Mouse (Mus musculus) midbrain, embryonic 12.5 days (tissue): ENCODE measurements around the gene Tcf19. TPM values are rescaled to one million over a fixed set of nuclear protein-coding genes. Genes with fewer than 3 reads are reported as not detected.

Experiments used
- ATAC-seq: fragments of 200-750 bp; cut with Nextera tagmentation; 2 replicates; pipeline ENCODE4 v1.8.0; 2017; ENCODE audit warnings: low read depth, moderate TSS enrichment, moderate library complexity; ENCODE audit not compliant: low FRiP score
- H3K27ac ChIP-seq: fragments of 300-500 bp; sonication (generic); replicated peaks from 2 replicates; pipeline ENCODE4 v1.5.1; 2016; ENCODE audit warnings: mild to moderate bottlenecking
- H3K27me3 ChIP-seq: fragments of 300-500 bp; sonication (generic); 2 replicates; pipeline ENCODE4 v1.6.1; 2016; ENCODE audit warnings: mild to moderate bottlenecking
- H3K36me3 ChIP-seq: fragments of 300-500 bp; sonication (generic); 2 replicates; pipeline ENCODE4 v1.6.1; 2016
- H3K4me1 ChIP-seq: fragments of 300-500 bp; sonication (generic); 2 replicates; pipeline ENCODE4 v1.6.1; 2016
- H3K4me2 ChIP-seq: fragments of 300-500 bp; sonication (generic); replicated peaks from 2 replicates; pipeline ENCODE4 v1.6.1; 2016; ENCODE audit warnings: mild to moderate bottlenecking, moderate library complexity
- H3K4me3 ChIP-seq: fragments of 300-500 bp; sonication (generic); 2 replicates; pipeline ENCODE4 v1.5.1; 2016; ENCODE audit warnings: mild to moderate bottlenecking
- H3K9ac ChIP-seq: fragments of 300-500 bp; sonication (generic); replicated peaks from 2 replicates; pipeline ENCODE4 v1.6.1; 2016; ENCODE audit warnings: mild to moderate bottlenecking, moderate library complexity
- H3K9me3 ChIP-seq: fragments of 300-500 bp; sonication (generic); 2 replicates; pipeline ENCODE4 v1.6.1; 2016; ENCODE audit warnings: mild to moderate bottlenecking
- WGBS: fragments of 180-500 bp; shearing (Covaris S2); methylation state at CpG from one replicate; pipeline ENCODE4 v1.1.7; 2016; 5-methylcytosine and 5-hydroxymethylcytosine counted together
- polyA plus RNA-seq: library from polyadenylated mRNA; unstranded; fragments of >200 nt; fragmentation: Nextera tagmentation; extraction: Ambion mirVana; gene quantifications from 2 replicates; pipeline ENCODE4 v1.2.1, GENCODE M21; 2016

Gene Tcf19
- polyA plus RNA-seq, 1 experiment from 2014 or later: 52.6 TPM

GRCm38 (mm10) chr17:35505776-35506175, 10.8 kb downstream of the Tcf19 start, which contains the start of gene Pou5f1:
Gene Pou5f1 (plus strand): TSS chr17:35506018.
- no peaks in the 10 kb centered on the region for H3K9me3 ChIP-seq
- no peak within 1 kb of the TSS for H3K9ac ChIP-seq
- peaks cover 11% of the 10 kb centered on the region; the same call in 1 of the 2 replicates for H3K4me1 ChIP-seq
- peaks cover 63% of the 10 kb centered on the region for H3K27me3 ChIP-seq
- H3K4me2 ChIP-seq: no peak within 1 kb of the TSS
- no peaks in the 10 kb centered on the region for H3K36me3 ChIP-seq
- ATAC-seq: no peak
- H3K27ac ChIP-seq: no peak within 1 kb of the TSS
- WGBS: 23% methylated on average over 13 of the region's 13 CpGs
- no peak within 1 kb of the TSS for H3K4me3 ChIP-seq

- Histone ChIP-seq H3K4me1 (peaks cover 11% of the 10 kb centered on the region; the same call in 1 of the 2 replicates), H3K9me3 (no peaks in the 10 kb centered on the region), H3K9ac (no peak overlapping the region), H3K27ac (no peak overlapping the region), H3K4me2 (no peak overlapping the region), H3K36me3 (no peaks in the 10 kb centered on the region), H3K27me3 (peaks cover 64% of the 10 kb centered on the region), H3K4me3 (no peak overlapping the region)
- ATAC-seq: no peak
- 8% methylated on average over 8 of the region's 8 CpGs for WGBS
Observed at GRCm38 (mm10) chr17:35504628-35505481, 11.8 kb downstream of the Tcf19 start.

- Histone ChIP-seq H3K4me2 (no peak overlapping the region), H3K27ac (no peak overlapping the region), H3K36me3 (no peaks in the 10 kb centered on the region), H3K9me3 (no peaks in the 10 kb centered on the region), H3K27me3 (peaks cover 54% of the 10 kb centered on the region), H3K9ac (no peak overlapping the region), H3K4me1 (peaks cover 7% of the 10 kb centered on the region; the same call in 1 of the 2 replicates), H3K4me3 (no peak overlapping the region)
- ATAC-seq: no peak
- WGBS: 20% methylated on average over 5 of the region's 5 CpGs
Observed at GRCm38 (mm10) chr17:35503849-35504248, 12.8 kb downstream of the Tcf19 start.

GRCm38 (mm10) chr17:35502762-35503161, 13.9 kb downstream of the Tcf19 start:
- peaks cover 47% of the 10 kb centered on the region for H3K27me3 ChIP-seq
- no peaks in the 10 kb centered on the region for H3K9me3 ChIP-seq
- H3K4me3 ChIP-seq: no peak overlapping the region
- no peak overlapping the region for H3K4me2 ChIP-seq
- H3K27ac ChIP-seq: no peak overlapping the region
- ATAC-seq: no peak
- no peaks in the 10 kb centered on the region for H3K36me3 ChIP-seq
- WGBS: 35% methylated on average over 5 of the region's 5 CpGs
- no peak overlapping the region for H3K9ac ChIP-seq
- peaks cover 7% of the 10 kb centered on the region; the same call in 1 of the 2 replicates for H3K4me1 ChIP-seq

- WGBS: 4% methylated on average over 6 of the region's 6 CpGs
- H3K27me3 ChIP-seq: peaks cover 41% of the 10 kb centered on the region
- no peak overlapping the region for H3K4me2 ChIP-seq
- H3K9ac ChIP-seq: no peak overlapping the region
- H3K9me3 ChIP-seq: no peaks in the 10 kb centered on the region
- peaks cover 5% of the 10 kb centered on the region; the same call in 1 of the 2 replicates for H3K4me1 ChIP-seq
- H3K36me3 ChIP-seq: no peaks in the 10 kb centered on the region
- no peak overlapping the region for H3K27ac ChIP-seq
- no peak overlapping the region for H3K4me3 ChIP-seq
- no peak for ATAC-seq
Observed at GRCm38 (mm10) chr17:35502226-35502625, 14.4 kb downstream of the Tcf19 start.

- WGBS: 95% methylated on average over 7 of the region's 7 CpGs
- H3K27ac ChIP-seq: no peak overlapping the region
- no peaks in the 10 kb centered on the region for H3K9me3 ChIP-seq
- H3K4me3 ChIP-seq: no peak overlapping the region
- H3K27me3 ChIP-seq: peaks cover 3% of the 10 kb centered on the region; the same call in 1 of the 2 replicates
- H3K9ac ChIP-seq: no peak overlapping the region
- no peaks in the 10 kb centered on the region for H3K4me1 ChIP-seq
- H3K4me2 ChIP-seq: no peak overlapping the region
- no peaks in the 10 kb centered on the region for H3K36me3 ChIP-seq
- ATAC-seq: no peak
Observed at GRCm38 (mm10) chr17:35497124-35497523, 19.5 kb downstream of the Tcf19 start.

GRCm38 (mm10) chr17:35490320-35490719, 26.3 kb downstream of the Tcf19 start:
- 47% methylated on average over 5 of the region's 5 CpGs for WGBS
- 0 out of 2 replicates have a peak, but pooled peaks cover 7% of the 10 kb centered on the region for H3K4me1 ChIP-seq
- no peak for ATAC-seq
- H3K9me3 ChIP-seq: no peaks in the 10 kb centered on the region
- H3K9ac ChIP-seq: no peak overlapping the region
- no peak overlapping the region for H3K4me2 ChIP-seq
- peaks cover 6% of the 10 kb centered on the region; the same call in 1 of the 2 replicates for H3K27me3 ChIP-seq
- no peaks in the 10 kb centered on the region for H3K36me3 ChIP-seq
- no peak overlapping the region for H3K4me3 ChIP-seq
- H3K27ac ChIP-seq: no peak overlapping the region

- H3K9me3 ChIP-seq: no peaks in the 10 kb centered on the region
- no peak overlapping the region for H3K27ac ChIP-seq
- ATAC-seq: no peak
- H3K27me3 ChIP-seq: peaks cover 6% of the 10 kb centered on the region; the same call in 1 of the 2 replicates
- no peak overlapping the region for H3K4me2 ChIP-seq
- H3K4me3 ChIP-seq: no peak overlapping the region
- H3K4me1 ChIP-seq: 0 out of 2 replicates have a peak, but pooled peaks cover 7% of the 10 kb centered on the region
- H3K36me3 ChIP-seq: no peaks in the 10 kb centered on the region
- H3K9ac ChIP-seq: no peak overlapping the region
- 93% methylated on average over 2 of the region's 2 CpGs for WGBS
Observed at GRCm38 (mm10) chr17:35488041-35488440, 28.6 kb downstream of the Tcf19 start.

- no peaks in the 10 kb centered on the region for H3K9me3 ChIP-seq
- H3K27me3 ChIP-seq: peaks cover 6% of the 10 kb centered on the region; the same call in 1 of the 2 replicates
- WGBS: 68% methylated on average over 10 of the region's 10 CpGs
- ATAC-seq: no peak
- H3K4me3 ChIP-seq: no peak overlapping the region
- H3K9ac ChIP-seq: no peak overlapping the region
- 0 out of 2 replicates have a peak, but pooled peaks cover 7% of the 10 kb centered on the region for H3K4me1 ChIP-seq
- H3K4me2 ChIP-seq: no peak overlapping the region
- H3K36me3 ChIP-seq: no peaks in the 10 kb centered on the region
- no peak overlapping the region for H3K27ac ChIP-seq
Observed at GRCm38 (mm10) chr17:35486726-35487125, 29.9 kb downstream of the Tcf19 start.

GRCm38 (mm10) chr17:35485702-35486101, 30.9 kb downstream of the Tcf19 start:
- ATAC-seq: no peak
- Histone ChIP-seq H3K27ac (no peak overlapping the region), H3K4me3 (no peak overlapping the region), H3K4me2 (no peak overlapping the region), H3K9ac (no peak overlapping the region), H3K9me3 (no peaks in the 10 kb centered on the region), H3K27me3 (peaks cover 6% of the 10 kb centered on the region; the same call in 1 of the 2 replicates), H3K36me3 (no peaks in the 10 kb centered on the region), H3K4me1 (0 out of 2 replicates have a peak, but pooled peaks cover 7% of the 10 kb centered on the region)
- WGBS: 41% methylated on average over 4 of the region's 4 CpGs

GRCm38 (mm10) chr17:35484066-35484465, 32.6 kb downstream of the Tcf19 start:
- H3K27me3 ChIP-seq: no peaks in the 10 kb centered on the region
- H3K36me3 ChIP-seq: no peaks in the 10 kb centered on the region
- WGBS: 2% methylated on average over 9 of the region's 9 CpGs
- H3K9me3 ChIP-seq: no peaks in the 10 kb centered on the region
- H3K27ac ChIP-seq: no peak overlapping the region
- 0 out of 2 replicates have a peak, but pooled peaks cover 3% of the 10 kb centered on the region for H3K4me1 ChIP-seq
- H3K9ac ChIP-seq: no peak overlapping the region
- no peak overlapping the region for H3K4me3 ChIP-seq
- H3K4me2 ChIP-seq: no peak overlapping the region
- ATAC-seq: no peak
